Mouse (Mus musculus) adrenal gland, adult (tissue): ENCODE data around the gene Olfr716.
"Not testable (repeated sequence)": the region's sequence is repeated elsewhere in the genome, so short reads cannot be mapped to it uniquely, and the experiment has no call there.

ENCODE experiments used
- DNase-seq, 2 experiments: peaks; one replicate each; pipeline ENCODE4 v3.0.0; 2022 to 2023; ENCODE audit warnings: low spot score in 1 of 2; ENCODE audit not compliant: inconsistent age in 2 of 2

Gene Olfr716

GRCm38 (mm10) chr7:107138027-107138426 is at the start of gene Olfr716:
Olfr716 (plus strand) TSS chr7:107138327.
- not testable (repeated sequence) for DNase-seq

- DNase-seq = no peak
Observed at GRCm38 (mm10) chr7:107092920-107093319, 45.2 kb upstream of the Olfr716 start, which contains the start of gene Olfr17. Olfr17 (plus strand) TSS chr7:107093220.

GRCm38 (mm10) chr7:107110269-107110668 is 27.9 kb upstream of the Olfr716 start, which contains the start of gene Olfr715b:
Olfr715b (minus strand) TSS chr7:107110369.
- DNase-seq = not testable (repeated sequence)

- DNase-seq = not testable (repeated sequence)
Observed at GRCm38 (mm10) chr7:107130983-107131382, 7.1 kb upstream of the Olfr716 start, which contains the start of gene Olfr715. Olfr715 (minus strand) TSS chr7:107131083.

GRCm38 (mm10) chr7:107166690-107167089 is 28.6 kb downstream of the Olfr716 start, which contains the start of gene Nlrp14:
Nlrp14 (plus strand) TSS chr7:107166990.
- DNase-seq = no peak

- DNase-seq = no peak
Observed at GRCm38 (mm10) chr7:107180406-107180805, 42.3 kb downstream of the Olfr716 start.
